Mouse (Mus musculus) kidney, adult 2 months (tissue): ENCODE results near the gene Syp. TPM values are rescaled to one million over a fixed set of nuclear protein-coding genes. Genes with fewer than 3 reads are reported as not detected.
A peak's percentile ranks its signal among the peaks of the same experiment; 100 is the strongest.

Experiments used
- DNase-seq: peaks from one replicate; pipeline ENCODE4 v3.0.0; 2021
- H3K27ac ChIP-seq: fragments of 200-500 bp; 2 replicates; pipeline ENCODE4 v1.5.1; 2012; ENCODE audit warnings: low read depth, low read length, control low read depth, inconsistent platforms; ENCODE audit not compliant: insufficient read depth
- H3K27me3 ChIP-seq: fragments of 200-500 bp; replicated peaks from 2 replicates; pipeline ENCODE4 v1.6.1; 2012; ENCODE audit warnings: mild to moderate bottlenecking, moderate library complexity, low read length, inconsistent platforms; ENCODE audit not compliant: control insufficient read depth, insufficient read depth
- H3K36me3 ChIP-seq: fragments of 200-500 bp; 2 replicates; pipeline ENCODE4 v1.6.1; 2012; ENCODE audit warnings: mild to moderate bottlenecking, moderate library complexity, low read length, inconsistent platforms; ENCODE audit not compliant: control insufficient read depth, insufficient read depth
- H3K4me1 ChIP-seq: fragments of 200-500 bp; 2 replicates; pipeline ENCODE4 v1.6.1; 2011; ENCODE audit warnings: low read length; ENCODE audit not compliant: control insufficient read depth, insufficient read depth
- H3K4me3 ChIP-seq: fragments of 200-500 bp; 2 replicates; pipeline ENCODE4 v1.5.1; 2011; ENCODE audit warnings: mild to moderate bottlenecking, low read depth, low read length, control low read depth; ENCODE audit not compliant: insufficient read depth
- CTCF ChIP-seq: fragments of 200-500 bp; conservative IDR thresholded peaks from 2 replicates; pipeline ENCODE4 v1.5.1; 2011; ENCODE audit warnings: low read depth, mild to moderate bottlenecking, control low read depth, low read length, moderate library complexity, mixed read lengths; ENCODE audit not compliant: insufficient read depth, insufficient read length
- POLR2A ChIP-seq: fragments of 200-500 bp; IDR thresholded peaks from one replicate; pipeline ENCODE4 v1.6.1; 2011; ENCODE audit warnings: low read depth, low read length, control low read depth
- WGBS: fragments of 180-500 bp; shearing (Covaris S2); methylation state at CpG from one replicate; pipeline ENCODE4 v1.1.7; 2018; 5-methylcytosine and 5-hydroxymethylcytosine counted together
- polyA plus RNA-seq: library from polyadenylated mRNA; depleted of rRNA; stranded (reverse); fragments of >200 nt; gene quantifications from 2 replicates; pipeline ENCODE4 v1.2.3, GENCODE M21; 2012

Gene Syp
- polyA plus RNA-seq, 1 experiment, result 9.2 TPM

DNA sequence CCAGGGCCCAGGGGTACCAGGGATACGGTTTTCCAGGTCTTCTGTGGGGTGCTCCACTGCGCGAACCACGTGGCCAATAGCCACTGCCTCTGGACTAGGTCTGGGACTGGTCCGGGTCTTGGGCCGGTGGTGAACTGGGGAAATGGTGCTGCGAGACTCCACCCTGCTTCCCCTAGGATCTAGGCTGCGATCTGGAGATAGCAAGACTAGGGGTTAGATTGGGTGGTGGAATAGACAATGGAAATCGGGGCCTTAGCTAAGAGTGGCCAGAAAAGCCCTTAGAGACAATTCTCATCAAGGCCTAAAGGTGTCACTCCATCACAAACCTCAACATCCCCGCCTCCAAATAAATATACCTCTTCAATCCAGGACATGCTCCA lies 36.7 kb downstream of the Syp start:
- Histone ChIP-seq H3K27ac (no peak overlapping the region), H3K4me1 (peaks cover 2% of the 10 kb centered on the region; the same call in 1 of the 2 replicates), H3K4me3 (no peak overlapping the region), H3K27me3 (no peaks in the 10 kb centered on the region), H3K36me3 (no peaks in the 10 kb centered on the region)
- WGBS, result 20% methylated on average over 10 of the region's 10 CpGs
- TF ChIP-seq POLR2A (no peak), CTCF (no peak)
- no peak for DNase-seq

DNA sequence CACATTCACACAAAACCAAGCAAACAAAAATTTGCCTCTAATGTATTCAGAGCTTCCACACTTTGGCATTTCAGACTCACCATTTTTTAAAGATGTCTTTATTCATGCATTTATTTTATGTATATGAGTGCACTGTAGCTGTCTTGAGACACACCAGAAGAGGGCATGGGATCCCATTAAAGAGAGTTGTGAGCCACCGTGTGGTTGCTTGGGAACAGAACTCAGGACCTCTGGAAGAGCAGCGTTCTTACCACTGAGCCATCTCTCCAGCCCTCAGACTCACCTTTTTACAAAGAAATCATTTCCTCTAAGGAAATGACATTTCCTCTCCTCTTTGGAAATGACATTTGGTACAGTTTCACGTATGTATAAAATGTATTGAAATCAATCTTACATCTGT lies 40.7 kb downstream of the Syp start:
- TF ChIP-seq CTCF (no peak), POLR2A (no peak)
- no peak for DNase-seq
- Histone ChIP-seq H3K27me3 (no peaks in the 10 kb centered on the region), H3K4me1 (no peaks in the 10 kb centered on the region), H3K4me3 (no peak overlapping the region), H3K36me3 (no peaks in the 10 kb centered on the region), H3K27ac (no peak overlapping the region)
- WGBS, result 32% methylated on average over 3 of the region's 3 CpGs

- peak overlapping the region; percentile 81; the same call in 1 of the 2 replicates for H3K27ac ChIP-seq
- WGBS, result 10% methylated on average over 15 of the region's 27 CpGs
- no peaks in the 10 kb centered on the region for H3K27me3 ChIP-seq
- peak; percentile 65 for TF ChIP-seq CTCF
- no peak for TF ChIP-seq POLR2A
- H3K4me1 ChIP-seq, result no peaks in the 10 kb centered on the region
- peak overlapping the region; percentile 49 for H3K4me3 ChIP-seq
- peak; percentile 96 for DNase-seq
- no peaks in the 10 kb centered on the region for H3K36me3 ChIP-seq
These were observed 41.3 kb downstream of the Syp start for GRCm38 (mm10) chrX:7679405-7680056.

GRCm38 (mm10) chrX:7680057-7680412 lies 41.8 kb downstream of the Syp start:
- Histone ChIP-seq H3K27me3 (no peaks in the 10 kb centered on the region), H3K36me3 (no peaks in the 10 kb centered on the region), H3K4me1 (no peaks in the 10 kb centered on the region), H3K4me3 (peak overlapping the region; percentile 41), H3K27ac (peak overlapping the region; percentile 74)
- WGBS, result 10% methylated on average over 12 of the region's 12 CpGs
- no peak for DNase-seq
- no peak for TF ChIP-seq POLR2A
- no peak for TF ChIP-seq CTCF

GRCm38 (mm10) chrX:7680864-7681263 lies 42.6 kb downstream of the Syp start, which contains the start of gene Magix:
Gene Magix (minus strand): TSS chrX:7681251.
- peak within 1 kb of the TSS; percentile 41 for H3K4me3 ChIP-seq
- no peaks in the 10 kb centered on the region for H3K27me3 ChIP-seq
- WGBS, result 28% methylated on average over 14 of the region's 14 CpGs
- peak; percentile 81 for DNase-seq
- H3K4me1 ChIP-seq, result no peaks in the 10 kb centered on the region
- peak within 1 kb of the TSS; percentile 74 for H3K27ac ChIP-seq
- TF ChIP-seq CTCF (no peak), POLR2A (no peak)
- no peaks in the 10 kb centered on the region for H3K36me3 ChIP-seq

GRCm38 (mm10) chrX:7688321-7688720 lies 50.0 kb downstream of the Syp start:
- WGBS, result 100% methylated on average over 2 of the region's 2 CpGs
- DNase-seq, result no peak
- H3K4me1 ChIP-seq, result no peaks in the 10 kb centered on the region
- no peaks in the 10 kb centered on the region for H3K27me3 ChIP-seq
- no peak overlapping the region for H3K27ac ChIP-seq
- H3K36me3 ChIP-seq, result no peaks in the 10 kb centered on the region
- TF ChIP-seq CTCF, result no peak
- no peak for TF ChIP-seq POLR2A
- H3K4me3 ChIP-seq, result no peak overlapping the region

- Histone ChIP-seq H3K4me1 (no peaks in the 10 kb centered on the region), H3K4me3 (no peak overlapping the region), H3K36me3 (no peaks in the 10 kb centered on the region), H3K27ac (no peak overlapping the region), H3K27me3 (no peaks in the 10 kb centered on the region)
- 71% methylated on average over 3 of the region's 3 CpGs for WGBS
- TF ChIP-seq CTCF, result no peak
- TF ChIP-seq POLR2A, result no peak
- no peak for DNase-seq
These were observed 52.2 kb downstream of the Syp start for GRCm38 (mm10) chrX:7690486-7690885.
